Mouse (Mus musculus): Measurements from ENCODE around the gene 1700069L16Rik.

- no peak for TF ChIP-seq CTCF (IDR thresholded peaks at IDR 0.05; ENCODE audit: low read depth, low read length)
- no peak for TF ChIP-seq POLR2A (IDR thresholded peaks at IDR 0.05; ENCODE audit: extremely low read depth, insufficient read depth, low read length)
Observed at GRCm38 (mm10) chr5:113683246-113683645, 41.3 kb downstream of the 1700069L16Rik start.

Data from liver, adult 2 months (tissue).